Mouse (Mus musculus): ENCODE measurements at regions not wholly inside any gene's neighbourhood (a gene's known extent, or its start where the extent isn't known, plus 50 kb on each side); places are given as distances from the start of the nearest gene placed in this dataset.

- DNase-seq, result no peak
These were observed 234.2 kb upstream of the Tbx18 start for GRCm38 (mm10) chr9:87965103-87965780.

- no peak for DNase-seq
These were observed 237.4 kb upstream of the Tbx18 start for GRCm38 (mm10) chr9:87968190-87969082.

- DNase-seq, result no peak
These were observed 239.5 kb upstream of the Tbx18 start for GRCm38 (mm10) chr9:87970586-87970985.

GRCm38 (mm10) chr9:87971791-87972190 lies 240.7 kb upstream of the Tbx18 start:
- DNase-seq, result no peak

GRCm38 (mm10) chr9:87973531-87973930 lies 242.5 kb upstream of the Tbx18 start:
- no peak for DNase-seq

- no peak for DNase-seq
These were observed 253.8 kb upstream of the Tbx18 start for GRCm38 (mm10) chr9:87984910-87985309.

GRCm38 (mm10) chr9:87985439-87985838 lies 254.4 kb upstream of the Tbx18 start:
- no peak for DNase-seq

- no peak for DNase-seq
These were observed 275.1 kb upstream of the Tbx18 start for GRCm38 (mm10) chr9:88005945-88006700.

- no peak for DNase-seq
These were observed 292.7 kb upstream of the Tbx18 start for GRCm38 (mm10) chr9:88023752-88024151.

GRCm38 (mm10) chr9:88025936-88026335 lies 294.9 kb upstream of the Tbx18 start:
- no peak for DNase-seq

- DNase-seq, result no peak
These were observed 296.4 kb upstream of the Nt5e start for GRCm38 (mm10) chr9:88030509-88031148.

GRCm38 (mm10) chr9:88037560-88037959 lies 289.4 kb upstream of the Nt5e start:
- DNase-seq, result no peak

GRCm38 (mm10) chr9:88049270-88049669 lies 277.7 kb upstream of the Nt5e start:
- no peak for DNase-seq

GRCm38 (mm10) chr9:88049792-88050191 lies 277.2 kb upstream of the Nt5e start:
- no peak for DNase-seq

GRCm38 (mm10) chr9:88058551-88058950 lies 268.4 kb upstream of the Nt5e start:
- DNase-seq, result no peak

- DNase-seq, result no peak
These were observed 268.0 kb upstream of the Nt5e start for GRCm38 (mm10) chr9:88059005-88059404.

- no peak for DNase-seq
These were observed 262.9 kb upstream of the Nt5e start for GRCm38 (mm10) chr9:88063973-88064676.

GRCm38 (mm10) chr9:88065057-88065456 lies 261.9 kb upstream of the Nt5e start:
- no peak for DNase-seq

- no peak for DNase-seq
These were observed 261.2 kb upstream of the Nt5e start for GRCm38 (mm10) chr9:88065777-88066176.

GRCm38 (mm10) chr9:88068322-88068721 lies 258.7 kb upstream of the Nt5e start:
- DNase-seq, result no peak

- no peak for DNase-seq
These were observed 258.1 kb upstream of the Nt5e start for GRCm38 (mm10) chr9:88068881-88069304.

- DNase-seq, result no peak
These were observed 257.2 kb upstream of the Nt5e start for GRCm38 (mm10) chr9:88069834-88070233.

All from spleen, adult 18-20 months (tissue).